Mouse (Mus musculus) heart, postnatal 0 days (tissue): ENCODE data around the gene Lmln.

Experiments used
- CTCF ChIP-seq: IDR thresholded peaks from 2 replicates; pipeline ENCODE4 v1.5.1; 2016; ENCODE audit warnings: antibody characterized with exemption, control low read depth, low read depth
- EP300 ChIP-seq: IDR thresholded peaks from 2 replicates; pipeline ENCODE4 v1.6.1; 2016; ENCODE audit warnings: antibody characterized with exemption, low read depth

DNA sequence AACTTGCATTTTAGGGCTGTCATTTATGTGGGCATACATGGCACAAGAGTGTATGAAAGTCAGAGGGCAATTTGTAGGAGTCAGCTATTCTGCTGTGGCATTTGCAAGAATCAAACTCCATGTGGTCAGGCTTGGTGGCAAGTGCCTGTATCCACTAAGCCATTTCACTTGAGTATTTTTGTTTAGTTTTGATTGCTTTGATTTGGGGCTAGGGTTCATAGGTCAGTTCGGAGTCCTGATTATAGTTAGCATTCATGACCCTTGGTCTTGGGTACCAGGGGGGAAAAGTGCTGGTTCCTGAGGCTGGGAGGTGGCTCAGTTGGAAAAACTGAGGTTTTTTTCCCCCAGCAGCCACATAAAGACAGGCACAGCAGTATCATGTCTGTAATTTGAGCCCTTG is 2.9 kb upstream of the Lmln start:
- TF ChIP-seq CTCF = no peak
- no peak for TF ChIP-seq EP300
